Mouse (Mus musculus) forebrain, embryonic 15.5 days (tissue): ENCODE data around the gene Tiam2. TPM values are rescaled to one million over a fixed set of nuclear protein-coding genes. Genes with fewer than 3 reads are reported as not detected.

Experiments used
- ATAC-seq: fragments of 200-750 bp; cut with Nextera tagmentation; replicated peaks from 2 replicates; pipeline ENCODE4 v1.8.0; 2017; ENCODE audit warnings: mild to moderate bottlenecking, moderate TSS enrichment, moderate library complexity
- H3K27ac ChIP-seq: fragments of 300-500 bp; sonication (generic); replicated peaks from 2 replicates; pipeline ENCODE4 v1.5.1; 2015; ENCODE audit warnings: mild to moderate bottlenecking, inconsistent platforms
- H3K27me3 ChIP-seq: fragments of 300-500 bp; sonication (generic); 2 replicates; pipeline ENCODE4 v1.6.1; 2015; ENCODE audit warnings: inconsistent platforms
- H3K36me3 ChIP-seq: fragments of 300-500 bp; sonication (generic); 2 replicates; pipeline ENCODE4 v1.6.1; 2015; ENCODE audit warnings: mild to moderate bottlenecking, inconsistent platforms
- H3K4me1 ChIP-seq: fragments of 300-500 bp; sonication (generic); 2 replicates; pipeline ENCODE4 v1.6.1; 2015; ENCODE audit warnings: inconsistent platforms
- H3K4me2 ChIP-seq: fragments of 300-500 bp; sonication (generic); replicated peaks from 2 replicates; pipeline ENCODE4 v1.6.1; 2015; ENCODE audit warnings: mild to moderate bottlenecking, inconsistent platforms
- H3K4me3 ChIP-seq: fragments of 300-500 bp; sonication (generic); 2 replicates; pipeline ENCODE4 v1.5.1; 2015; ENCODE audit warnings: mild to moderate bottlenecking, inconsistent platforms
- H3K9ac ChIP-seq: fragments of 300-500 bp; sonication (generic); replicated peaks from 2 replicates; pipeline ENCODE4 v1.6.1; 2015; ENCODE audit warnings: mild to moderate bottlenecking, inconsistent platforms
- H3K9me3 ChIP-seq: fragments of 300-500 bp; sonication (generic); 2 replicates; pipeline ENCODE4 v1.6.1; 2016; ENCODE audit warnings: inconsistent platforms
- WGBS: fragments of 180-500 bp; shearing (Covaris S2); methylation state at CpG from one replicate; pipeline ENCODE4 v1.1.7; 2015; ENCODE audit warnings: mixed read lengths; 5-methylcytosine and 5-hydroxymethylcytosine counted together
- polyA plus RNA-seq: library from polyadenylated mRNA; unstranded; fragments of >200 nt; fragmentation: Nextera tagmentation; extraction: Ambion mirVana; gene quantifications from 2 replicates; pipeline ENCODE4 v1.2.1, GENCODE M21; 2015

The Tiam2 gene
- polyA plus RNA-seq, 1 experiment from 2014 or later: 122 TPM

DNA sequence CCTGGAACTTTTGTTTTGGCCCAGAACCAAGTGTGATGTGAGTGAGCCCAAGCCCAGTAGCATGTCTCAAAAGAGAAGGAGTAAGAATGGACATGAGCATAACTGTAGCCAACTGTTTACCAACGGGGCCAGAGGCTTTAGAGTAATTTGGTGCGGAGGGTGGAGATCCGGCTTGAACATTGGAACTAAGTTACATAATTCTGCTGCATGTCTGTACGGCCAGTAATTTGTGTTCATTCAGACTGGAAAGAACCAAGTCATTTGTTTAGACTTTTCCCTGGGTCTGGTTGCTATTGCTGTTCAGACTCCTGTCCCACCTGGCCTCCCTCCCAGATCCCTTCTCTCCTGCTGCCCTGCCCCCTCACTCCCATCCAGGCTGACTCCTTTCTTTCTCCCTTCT, 43.3 kb downstream of the Tiam2 start:
- peak; percentile 46 for ATAC-seq
- Histone ChIP-seq H3K9me3 (no peaks in the 10 kb centered on the region), H3K4me1 (peaks cover 34% of the 10 kb centered on the region), H3K4me2 (no peak overlapping the region), H3K27me3 (no peaks in the 10 kb centered on the region), H3K4me3 (no peak overlapping the region), H3K9ac (no peak overlapping the region), H3K36me3 (no peaks in the 10 kb centered on the region), H3K27ac (peak overlapping the region; percentile 23; the same call in 1 of the 2 replicates)
- WGBS: 43% methylated on average over 4 of the region's 4 CpGs

DNA sequence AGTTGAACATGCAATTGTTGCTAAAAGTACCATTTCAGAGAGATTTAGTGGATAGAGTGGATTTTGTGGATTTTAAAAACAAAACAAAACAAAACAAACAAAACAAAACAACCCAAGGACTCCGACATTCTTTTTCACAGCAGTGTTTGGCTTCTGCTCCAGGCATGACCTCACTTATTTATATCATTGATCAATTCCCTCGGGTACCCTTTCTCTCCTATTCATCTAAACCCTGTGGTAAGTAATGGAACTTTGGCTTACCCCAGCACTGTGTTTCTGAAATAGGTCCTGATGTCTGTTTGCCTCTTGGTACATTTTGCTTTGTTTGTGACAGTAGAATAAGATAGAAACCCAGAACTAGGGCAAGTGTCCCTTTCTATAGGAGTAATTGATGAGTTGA, 52.2 kb downstream of the Tiam2 start:
- H3K4me3 ChIP-seq: no peak overlapping the region
- ATAC-seq: no peak
- no peaks in the 10 kb centered on the region for H3K27me3 ChIP-seq
- H3K9me3 ChIP-seq: no peaks in the 10 kb centered on the region
- H3K27ac ChIP-seq: no peak overlapping the region
- WGBS: 40% methylated on average over 2 of the region's 2 CpGs
- H3K4me1 ChIP-seq: no peaks in the 10 kb centered on the region
- no peaks in the 10 kb centered on the region for H3K36me3 ChIP-seq
- H3K4me2 ChIP-seq: no peak overlapping the region
- no peak overlapping the region for H3K9ac ChIP-seq

DNA sequence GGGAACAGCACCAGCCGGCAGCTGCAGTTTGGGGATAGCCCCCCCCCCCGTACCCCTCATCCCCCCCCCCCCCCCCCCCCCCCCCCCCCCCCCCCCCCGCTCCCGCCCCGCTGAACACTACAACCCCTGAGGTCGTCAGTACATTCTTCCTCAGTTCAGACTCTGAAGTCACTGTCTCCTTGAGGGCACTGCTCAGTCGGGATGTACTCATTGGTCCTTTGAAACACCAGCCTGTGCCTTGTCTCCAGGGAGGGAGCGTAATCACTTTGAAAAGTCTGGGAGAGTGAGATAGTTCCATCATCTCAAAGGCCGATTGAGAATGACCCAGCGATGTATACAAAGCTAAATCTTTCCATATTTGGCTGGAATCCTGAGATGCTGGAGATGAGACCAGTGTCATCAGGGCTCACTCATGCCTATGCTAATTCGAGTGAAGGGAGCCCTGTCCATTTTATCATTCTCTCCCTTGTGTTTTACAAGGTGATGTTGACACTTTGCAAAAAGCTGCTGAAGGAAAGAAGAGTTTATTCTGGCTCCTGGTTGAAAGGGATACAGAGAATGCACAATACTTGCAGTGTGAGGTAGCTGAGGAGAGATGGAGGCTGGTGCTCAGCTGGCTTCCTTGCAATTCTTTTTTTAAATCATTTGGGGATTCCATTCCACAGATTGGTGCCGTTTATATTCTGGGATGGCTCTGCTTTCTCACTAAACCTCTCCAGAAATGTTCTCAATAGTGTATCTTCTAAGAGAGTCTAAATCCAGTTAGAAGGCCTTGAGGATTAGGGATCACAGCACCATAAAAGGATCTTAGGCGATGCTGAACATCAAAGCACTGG, 53.6 kb downstream of the Tiam2 start:
- H3K9me3 ChIP-seq: no peaks in the 10 kb centered on the region
- no peaks in the 10 kb centered on the region for H3K36me3 ChIP-seq
- no peaks in the 10 kb centered on the region for H3K4me1 ChIP-seq
- no peak overlapping the region for H3K27ac ChIP-seq
- H3K4me2 ChIP-seq: no peak overlapping the region
- no peak for ATAC-seq
- H3K9ac ChIP-seq: no peak overlapping the region
- 41% methylated on average over 8 of the region's 13 CpGs for WGBS
- H3K4me3 ChIP-seq: no peak overlapping the region
- H3K27me3 ChIP-seq: no peaks in the 10 kb centered on the region

DNA sequence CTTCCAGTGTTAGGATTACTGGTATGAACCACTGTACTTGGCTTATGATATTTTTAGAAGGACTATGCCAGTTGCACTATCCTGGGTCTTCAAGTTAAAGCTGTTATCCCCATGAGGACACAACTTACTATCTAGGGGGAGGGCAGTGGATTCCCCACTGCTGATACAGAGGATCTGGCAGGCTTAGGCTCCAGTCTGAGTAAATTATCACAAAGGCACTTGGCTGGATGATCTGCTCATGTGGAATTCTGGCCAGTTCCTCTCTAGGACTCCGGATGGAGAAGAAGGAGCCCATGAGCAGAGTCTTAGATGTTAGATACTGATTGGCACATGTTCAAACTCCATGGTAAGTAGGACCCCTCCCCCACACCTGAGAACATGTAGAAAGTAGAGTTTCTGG, 59.0 kb downstream of the Tiam2 start:
- H3K9me3 ChIP-seq: no peaks in the 10 kb centered on the region
- 85% methylated on average over 1 of the region's 1 CpGs for WGBS
- no peak overlapping the region for H3K27ac ChIP-seq
- H3K27me3 ChIP-seq: no peaks in the 10 kb centered on the region
- H3K9ac ChIP-seq: no peak overlapping the region
- H3K36me3 ChIP-seq: no peaks in the 10 kb centered on the region
- no peak for ATAC-seq
- H3K4me1 ChIP-seq: no peaks in the 10 kb centered on the region
- no peak overlapping the region for H3K4me3 ChIP-seq
- H3K4me2 ChIP-seq: no peak overlapping the region

DNA sequence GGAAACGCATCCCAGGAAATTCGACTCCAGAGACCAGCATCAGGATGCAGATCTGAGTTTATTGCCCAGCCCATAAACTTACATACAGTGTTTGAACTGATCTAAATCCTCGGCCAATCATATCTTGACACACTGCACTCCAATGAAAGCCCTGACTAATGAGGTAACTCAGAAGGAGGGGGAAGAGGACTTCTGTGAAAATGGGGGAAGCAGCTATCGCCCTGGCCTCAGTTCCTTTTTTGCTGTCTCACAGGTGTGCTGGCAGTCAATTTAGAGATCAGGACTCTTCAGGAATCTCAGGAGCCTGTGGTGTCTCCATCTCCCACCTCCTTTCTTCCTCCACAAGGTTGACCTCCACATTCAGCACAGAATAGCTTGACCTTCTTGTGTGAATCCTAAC, 61.4 kb downstream of the Tiam2 start:
- H3K9me3 ChIP-seq: no peaks in the 10 kb centered on the region
- H3K4me1 ChIP-seq: no peaks in the 10 kb centered on the region
- H3K27ac ChIP-seq: no peak overlapping the region
- H3K4me3 ChIP-seq: no peak overlapping the region
- no peaks in the 10 kb centered on the region for H3K27me3 ChIP-seq
- 76% methylated on average over 4 of the region's 4 CpGs for WGBS
- no peak overlapping the region for H3K4me2 ChIP-seq
- no peak overlapping the region for H3K9ac ChIP-seq
- no peak for ATAC-seq
- H3K36me3 ChIP-seq: no peaks in the 10 kb centered on the region

DNA sequence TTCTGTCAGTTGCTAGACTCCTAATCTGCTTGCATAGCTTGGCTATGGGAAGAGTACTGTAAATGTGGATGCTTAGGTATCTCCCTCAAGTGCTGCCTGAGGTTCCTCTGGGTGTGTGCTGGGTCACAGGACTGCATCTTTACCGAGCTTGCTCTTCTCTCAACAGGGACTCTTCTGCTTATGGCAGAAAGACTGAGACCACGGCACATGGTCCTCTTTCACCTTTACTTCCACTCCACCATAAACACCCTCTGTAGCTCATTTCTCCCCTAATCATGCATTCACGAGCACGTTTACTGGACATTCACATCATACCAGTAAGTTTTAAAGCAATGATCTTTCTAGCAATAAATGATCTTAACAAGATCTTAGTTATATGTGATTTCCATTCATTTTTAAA, 63.4 kb downstream of the Tiam2 start:
- H3K4me2 ChIP-seq: no peak overlapping the region
- H3K9me3 ChIP-seq: no peaks in the 10 kb centered on the region
- no peak overlapping the region for H3K9ac ChIP-seq
- no peaks in the 10 kb centered on the region for H3K27me3 ChIP-seq
- no peaks in the 10 kb centered on the region for H3K36me3 ChIP-seq
- 86% methylated on average over 4 of the region's 4 CpGs for WGBS
- no peak overlapping the region for H3K4me3 ChIP-seq
- H3K4me1 ChIP-seq: peaks cover 13% of the 10 kb centered on the region
- no peak overlapping the region for H3K27ac ChIP-seq
- ATAC-seq: no peak

DNA sequence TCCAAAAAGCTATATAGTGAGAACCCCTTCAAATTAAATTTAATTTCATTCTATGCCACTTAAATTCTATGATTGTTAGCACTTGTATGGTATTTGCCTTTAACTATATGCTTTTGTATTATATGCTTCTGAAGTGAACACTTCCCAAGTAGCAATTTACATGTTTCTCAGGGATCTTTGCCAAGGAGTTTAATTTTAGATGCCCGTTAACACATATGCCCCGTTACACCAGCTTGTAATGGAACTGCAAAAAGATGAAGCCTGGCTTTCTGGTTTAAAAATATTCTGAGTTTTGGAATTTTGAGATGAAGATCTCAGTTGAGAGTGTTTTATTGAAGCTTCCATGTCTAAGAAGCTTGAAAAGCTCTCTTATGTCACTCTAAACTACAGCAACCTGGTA, 67.6 kb downstream of the Tiam2 start:
- no peak overlapping the region for H3K4me3 ChIP-seq
- no peak for ATAC-seq
- peak overlapping the region; percentile 20 for H3K27ac ChIP-seq
- no peak overlapping the region for H3K9ac ChIP-seq
- H3K27me3 ChIP-seq: no peaks in the 10 kb centered on the region
- H3K9me3 ChIP-seq: no peaks in the 10 kb centered on the region
- no peak overlapping the region for H3K4me2 ChIP-seq
- 44% methylated on average over 2 of the region's 2 CpGs for WGBS
- peaks cover 23% of the 10 kb centered on the region for H3K4me1 ChIP-seq
- no peaks in the 10 kb centered on the region for H3K36me3 ChIP-seq

DNA sequence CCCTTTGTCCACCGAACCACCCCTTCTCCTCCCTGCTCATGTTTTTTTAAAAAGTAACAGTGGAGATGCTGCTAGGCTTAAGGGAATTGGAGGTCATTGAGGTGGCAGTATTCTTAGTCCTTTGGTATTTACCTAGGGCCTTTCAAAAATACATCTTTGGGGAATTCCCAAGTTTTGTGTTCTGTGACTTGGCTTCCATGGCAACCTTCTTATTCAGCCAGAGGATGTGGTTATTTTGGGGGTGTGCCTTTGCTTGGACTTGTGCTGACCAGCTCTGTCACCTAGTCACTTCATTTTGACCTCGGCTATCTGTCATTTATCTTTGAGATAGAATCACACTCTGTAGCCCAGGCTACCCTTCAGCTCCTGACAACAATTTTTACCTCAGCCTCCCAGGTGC, 68.6 kb downstream of the Tiam2 start:
- H3K9me3 ChIP-seq: no peaks in the 10 kb centered on the region
- H3K27ac ChIP-seq: no peak overlapping the region
- no peak for ATAC-seq
- 87% methylated on average over 2 of the region's 2 CpGs for WGBS
- no peaks in the 10 kb centered on the region for H3K36me3 ChIP-seq
- H3K4me1 ChIP-seq: peaks cover 23% of the 10 kb centered on the region
- no peaks in the 10 kb centered on the region for H3K27me3 ChIP-seq
- no peak overlapping the region for H3K4me2 ChIP-seq
- no peak overlapping the region for H3K9ac ChIP-seq
- no peak overlapping the region for H3K4me3 ChIP-seq

DNA sequence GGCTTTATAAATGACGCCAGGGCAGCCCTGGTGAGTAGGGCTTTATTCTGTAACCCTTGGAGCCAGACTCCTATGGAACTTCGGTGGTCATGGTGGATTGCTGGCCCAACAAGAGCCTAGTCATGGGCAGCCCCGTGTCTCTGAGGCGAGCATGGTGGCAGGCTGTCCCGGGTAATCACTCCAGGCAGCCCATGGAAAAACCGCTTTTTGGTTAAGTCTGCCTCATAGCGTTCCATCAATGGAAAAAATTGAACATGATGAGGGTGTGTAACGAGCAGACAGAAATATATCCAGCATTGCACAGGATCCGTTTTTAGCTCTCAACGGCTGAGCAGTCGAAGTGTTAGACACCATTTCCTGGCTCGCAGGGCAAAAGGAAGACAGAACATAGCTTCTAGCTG, 70.5 kb downstream of the Tiam2 start:
- no peak for ATAC-seq
- Histone ChIP-seq H3K36me3 (no peaks in the 10 kb centered on the region), H3K27me3 (no peaks in the 10 kb centered on the region), H3K9ac (no peak overlapping the region), H3K4me2 (no peak overlapping the region), H3K9me3 (no peaks in the 10 kb centered on the region), H3K27ac (no peak overlapping the region), H3K4me3 (no peak overlapping the region), H3K4me1 (peaks cover 29% of the 10 kb centered on the region)
- 78% methylated on average over 12 of the region's 12 CpGs for WGBS

DNA sequence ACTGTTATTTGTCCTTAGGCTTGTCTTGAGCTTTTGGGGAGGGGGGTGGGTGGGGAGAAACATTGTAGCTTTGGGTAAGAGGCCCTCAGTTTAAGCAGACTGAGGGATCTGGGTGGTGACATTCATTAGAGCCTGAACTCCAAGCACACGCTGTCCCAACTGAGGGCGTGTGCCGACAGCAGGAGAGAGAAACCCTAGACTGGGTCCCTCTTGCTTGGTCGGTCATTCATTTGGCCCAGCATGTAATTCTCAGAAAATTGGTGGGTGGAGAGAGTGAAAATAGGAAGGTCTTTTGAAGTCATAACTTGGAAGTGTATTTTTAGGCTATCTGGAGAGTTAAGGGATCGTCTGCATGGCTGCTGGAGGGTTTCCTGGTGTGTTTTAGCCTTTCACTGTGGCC, 71.5 kb downstream of the Tiam2 start:
- peaks cover 29% of the 10 kb centered on the region for H3K4me1 ChIP-seq
- 0 out of 2 replicates have a peak overlapping the region, but pooled peaks have one; percentile 25 for H3K27ac ChIP-seq
- H3K4me2 ChIP-seq: no peak overlapping the region
- WGBS: 74% methylated on average over 5 of the region's 5 CpGs
- no peak overlapping the region for H3K4me3 ChIP-seq
- no peaks in the 10 kb centered on the region for H3K36me3 ChIP-seq
- no peaks in the 10 kb centered on the region for H3K9me3 ChIP-seq
- ATAC-seq: no peak
- no peak overlapping the region for H3K9ac ChIP-seq
- H3K27me3 ChIP-seq: no peaks in the 10 kb centered on the region

DNA sequence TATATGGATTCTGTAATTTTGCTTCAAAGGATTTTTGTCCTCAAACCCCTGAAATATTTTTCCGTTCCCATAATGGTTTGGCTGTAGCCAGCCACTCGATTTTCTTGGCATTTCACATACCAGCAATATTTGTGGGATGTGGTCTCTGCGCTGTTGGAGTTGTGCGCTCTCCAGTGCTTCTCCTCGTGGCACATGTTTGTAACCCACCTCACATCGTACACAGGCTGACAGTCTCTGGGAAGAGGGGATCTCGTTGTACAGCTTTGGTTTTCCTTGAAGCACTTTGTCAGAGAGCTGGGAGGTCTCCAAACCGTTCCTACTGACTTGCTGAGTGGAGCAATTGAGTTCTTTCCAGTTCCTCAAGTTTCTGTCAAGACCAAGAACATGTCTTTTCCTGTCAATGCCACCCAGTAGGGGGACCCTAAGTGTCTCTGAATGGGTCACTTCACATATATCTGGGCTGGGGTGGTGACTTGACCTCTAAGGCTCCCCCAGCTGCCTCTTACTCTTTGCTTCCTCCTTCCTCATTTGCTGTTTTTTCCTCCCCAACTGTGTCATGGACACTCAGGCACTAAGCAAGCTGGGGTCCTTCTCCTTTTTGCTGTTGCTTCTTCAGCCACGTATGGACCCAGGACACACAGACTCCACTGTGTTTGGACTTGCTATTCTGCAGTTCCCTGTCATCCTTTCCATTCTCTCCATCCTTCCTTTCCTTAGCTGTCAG, 79.1 kb downstream of the Tiam2 start:
- Histone ChIP-seq H3K4me2 (no peak overlapping the region), H3K9ac (no peak overlapping the region), H3K4me1 (peaks cover 10% of the 10 kb centered on the region; the same call in 1 of the 2 replicates), H3K9me3 (no peaks in the 10 kb centered on the region), H3K4me3 (no peak overlapping the region), H3K27me3 (0 out of 2 replicates have a peak, but pooled peaks cover 6% of the 10 kb centered on the region), H3K27ac (no peak overlapping the region), H3K36me3 (no peaks in the 10 kb centered on the region)
- ATAC-seq: no peak
- 79% methylated on average over 9 of the region's 9 CpGs for WGBS

DNA sequence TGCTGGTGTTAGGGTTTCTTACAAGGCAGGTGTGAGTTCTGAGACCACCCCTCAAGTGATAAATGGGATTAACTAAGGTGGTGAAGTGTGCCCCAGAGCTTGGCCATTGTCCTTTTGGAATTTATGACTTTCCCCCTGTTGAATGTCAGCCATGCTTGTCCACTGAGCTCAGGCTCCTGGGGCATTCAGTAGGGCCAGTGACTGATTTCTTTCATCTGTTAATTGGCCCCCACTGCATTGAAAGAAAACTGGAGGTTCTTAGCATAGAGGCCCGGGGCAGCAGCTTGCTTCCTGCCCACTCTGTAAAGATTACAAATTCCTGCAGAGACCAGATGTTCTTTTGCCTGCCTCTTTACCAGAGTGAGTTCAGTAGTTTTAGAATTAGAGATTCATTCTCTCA, 80.7 kb downstream of the Tiam2 start:
- no peak overlapping the region for H3K9ac ChIP-seq
- H3K4me2 ChIP-seq: no peak overlapping the region
- 0 out of 2 replicates have a peak, but pooled peaks cover 6% of the 10 kb centered on the region for H3K27me3 ChIP-seq
- H3K27ac ChIP-seq: no peak overlapping the region
- peaks cover 4% of the 10 kb centered on the region for H3K4me1 ChIP-seq
- 0% methylated on average over 1 of the region's 1 CpGs for WGBS
- no peak overlapping the region for H3K4me3 ChIP-seq
- no peaks in the 10 kb centered on the region for H3K9me3 ChIP-seq
- no peak for ATAC-seq
- H3K36me3 ChIP-seq: no peaks in the 10 kb centered on the region
